Mouse (Mus musculus) midbrain, postnatal 0 days (tissue): ENCODE data around the gene Gm16223. TPM values are rescaled to one million over a fixed set of nuclear protein-coding genes. Genes with fewer than 3 reads are reported as not detected.

ENCODE experiments used
- ATAC-seq: fragments of 200-750 bp; cut with Nextera tagmentation; 2 replicates; pipeline ENCODE4 v1.8.0; 2017; ENCODE audit warnings: moderate number of reproducible peaks, mild to moderate bottlenecking, moderate TSS enrichment, moderate library complexity; ENCODE audit not compliant: low FRiP score
- DNase-seq: peaks from one replicate; pipeline ENCODE4 v3.0.0-alpha.2; 2015; ENCODE audit warnings: low spot score
- H3K27ac ChIP-seq: fragments of 300-500 bp; sonication (generic); 2 replicates; pipeline ENCODE4 v1.5.1; 2014; ENCODE audit warnings: low read depth, mild to moderate bottlenecking, low read length, mixed read lengths
- H3K27me3 ChIP-seq: fragments of 300-500 bp; sonication (generic); 2 replicates; pipeline ENCODE4 v1.6.1; 2014; ENCODE audit warnings: low read length, control low read depth, mixed read lengths; ENCODE audit not compliant: insufficient read depth
- H3K36me3 ChIP-seq: fragments of 300-500 bp; sonication (generic); 2 replicates; pipeline ENCODE4 v1.6.1; 2014; ENCODE audit warnings: low read length, control low read depth, mixed read lengths; ENCODE audit not compliant: insufficient read depth
- H3K4me1 ChIP-seq: fragments of 300-500 bp; sonication (generic); 2 replicates; pipeline ENCODE4 v1.6.1; 2014; ENCODE audit warnings: mild to moderate bottlenecking, control low read depth, antibody characterized with exemption, low read length, mixed read lengths; ENCODE audit not compliant: insufficient read depth
- H3K4me2 ChIP-seq: fragments of 300-500 bp; sonication (generic); 2 replicates; pipeline ENCODE4 v1.6.1; 2014; ENCODE audit warnings: low read depth, mild to moderate bottlenecking, low read length, mixed read lengths; ENCODE audit not compliant: poor library complexity, severe bottlenecking
- H3K4me3 ChIP-seq: fragments of 300-500 bp; sonication (generic); 2 replicates; pipeline ENCODE4 v1.5.1; 2014; ENCODE audit warnings: low read depth, mild to moderate bottlenecking, low read length, moderate library complexity
- H3K9ac ChIP-seq: fragments of 300-500 bp; sonication (generic); replicated peaks from 2 replicates; pipeline ENCODE4 v1.6.1; 2014; ENCODE audit warnings: mild to moderate bottlenecking, low read length, moderate library complexity, mixed read lengths; ENCODE audit not compliant: poor library complexity, severe bottlenecking
- H3K9me3 ChIP-seq: fragments of 300-500 bp; sonication (generic); 2 replicates; pipeline ENCODE4 v1.6.1; 2016; ENCODE audit warnings: low read length, control low read depth
- CTCF ChIP-seq: IDR thresholded peaks from 2 replicates; pipeline ENCODE4 v1.5.1; 2016; ENCODE audit warnings: antibody characterized with exemption, mild to moderate bottlenecking
- WGBS: fragments of 180-500 bp; shearing (Covaris S2); extraction: QIAGEN DNeasy Blood & Tissue Kit; methylation state at CpG from one replicate; pipeline ENCODE4 v1.1.7; 2014; 5-methylcytosine and 5-hydroxymethylcytosine counted together
- polyA plus RNA-seq: library from polyadenylated mRNA; unstranded; fragments of >200 nt; fragmentation: Nextera tagmentation; extraction: Ambion mirVana; gene quantifications from 2 replicates; pipeline ENCODE4 v1.2.1, GENCODE M21; 2015
- total RNA-seq: library from RNA; depleted of rRNA; stranded (reverse); fragments of >200 nt; gene quantifications from 2 replicates; pipeline ENCODE4 v1.2.3, GENCODE M21; 2014

The Gm16223 gene
- total and polyA plus RNA-seq, 2 experiments from 2014 or later = 0.33 TPM; not detected in 1

- no peak overlapping the region for H3K4me3 ChIP-seq
- H3K9ac ChIP-seq = no peak overlapping the region
- no peaks in the 10 kb centered on the region for H3K27me3 ChIP-seq
- no peak overlapping the region for H3K4me2 ChIP-seq
- no peak overlapping the region for H3K27ac ChIP-seq
- H3K4me1 ChIP-seq = no peaks in the 10 kb centered on the region; the same call in 1 of the 2 replicates
- H3K36me3 ChIP-seq = no peaks in the 10 kb centered on the region
- WGBS = 55% methylated on average over 2 of the region's 2 CpGs
- TF ChIP-seq CTCF = no peak
- H3K9me3 ChIP-seq = no peaks in the 10 kb centered on the region
- ATAC-seq (no peak), DNase-seq (no peak)
Measured at GRCm38 (mm10) chr5:42065090-42065489, 2.7 kb upstream of the Gm16223 start.

GRCm38 (mm10) chr5:42067075-42067474, 685 bp upstream of the Gm16223 start:
- H3K4me2 ChIP-seq = no peak overlapping the region
- 68% methylated on average over 3 of the region's 3 CpGs for WGBS
- no peak for TF ChIP-seq CTCF

GRCm38 (mm10) chr5:42068188-42068579, 424 bp downstream of the Gm16223 start:
- Histone ChIP-seq H3K4me2 (no peak overlapping the region), H3K4me3 (no peak overlapping the region), H3K9ac (no peak overlapping the region), H3K27me3 (no peaks in the 10 kb centered on the region), H3K4me1 (no peaks in the 10 kb centered on the region; the same call in 1 of the 2 replicates), H3K9me3 (no peaks in the 10 kb centered on the region), H3K27ac (no peak overlapping the region), H3K36me3 (no peaks in the 10 kb centered on the region)
- TF ChIP-seq CTCF = no peak
- 52% methylated on average over 1 of the region's 1 CpGs for WGBS
- ATAC-seq (peak; percentile 7; the same call in 1 of the 2 replicates), DNase-seq (no peak)

More at GRCm38 (mm10) chr5:42067075-42067474, 685 bp upstream of the Gm16223 start:
- Histone ChIP-seq H3K9me3 (no peaks in the 10 kb centered on the region), H3K4me3 (no peak overlapping the region), H3K9ac (no peak overlapping the region), H3K36me3 (no peaks in the 10 kb centered on the region), H3K4me1 (no peaks in the 10 kb centered on the region; the same call in 1 of the 2 replicates), H3K27ac (no peak overlapping the region), H3K27me3 (no peaks in the 10 kb centered on the region)
- ATAC-seq (no peak), DNase-seq (no peak)

GRCm38 (mm10) chr5:42116586-42117346, 49.0 kb downstream of the Gm16223 start:
- WGBS = 84% methylated on average over 5 of the region's 5 CpGs
- Histone ChIP-seq H3K27ac (no peak overlapping the region), H3K9me3 (no peaks in the 10 kb centered on the region), H3K4me3 (no peak overlapping the region), H3K4me2 (no peak overlapping the region), H3K9ac (no peak overlapping the region), H3K4me1 (no peaks in the 10 kb centered on the region), H3K36me3 (no peaks in the 10 kb centered on the region), H3K27me3 (no peaks in the 10 kb centered on the region)
- no peak for TF ChIP-seq CTCF
- ATAC-seq = no peak
- no peak for DNase-seq

GRCm38 (mm10) chr5:42125562-42125961, 57.8 kb downstream of the Gm16223 start:
- ATAC-seq = no peak
- H3K27me3 ChIP-seq = no peaks in the 10 kb centered on the region
- H3K27ac ChIP-seq = no peak overlapping the region
- no peak overlapping the region for H3K9ac ChIP-seq
- no peak for DNase-seq
- no peak overlapping the region for H3K4me3 ChIP-seq
- no peak overlapping the region for H3K4me2 ChIP-seq
- no peak for TF ChIP-seq CTCF
- H3K36me3 ChIP-seq = no peaks in the 10 kb centered on the region
- H3K9me3 ChIP-seq = no peaks in the 10 kb centered on the region
- no peaks in the 10 kb centered on the region for H3K4me1 ChIP-seq

- no peak for TF ChIP-seq CTCF
- WGBS = 63% methylated on average over 3 of the region's 3 CpGs
- Histone ChIP-seq H3K36me3 (no peaks in the 10 kb centered on the region), H3K27me3 (no peaks in the 10 kb centered on the region), H3K9ac (no peak overlapping the region), H3K4me1 (no peaks in the 10 kb centered on the region), H3K9me3 (no peaks in the 10 kb centered on the region), H3K27ac (no peak overlapping the region), H3K4me2 (no peak overlapping the region), H3K4me3 (no peak overlapping the region)
- DNase-seq = no peak
- no peak for ATAC-seq
Measured at GRCm38 (mm10) chr5:42155626-42156025, 87.9 kb downstream of the Gm16223 start.
